Mouse (Mus musculus) liver, adult 2 months (tissue): ENCODE data around the gene Atxn7l1.

Source experiments
- CTCF ChIP-seq: fragments of 200-500 bp; IDR thresholded peaks from 2 replicates; pipeline ENCODE4 v1.5.1; 2011; ENCODE audit warnings: low read depth, low read length, control low read depth
- POLR2A ChIP-seq: fragments of 200-500 bp; IDR thresholded peaks from 2 replicates; pipeline ENCODE4 v1.6.1; 2011; ENCODE audit warnings: low read length, control low read depth; ENCODE audit not compliant: insufficient read depth; ENCODE audit errors: extremely low read depth

GRCm38 (mm10) chr12:33158256-33158655 is 10.8 kb downstream of the Atxn7l1 start:
- no peak for TF ChIP-seq POLR2A
- TF ChIP-seq CTCF: no peak
